Mouse (Mus musculus): ENCODE results near the gene Abcc2.

The Abcc2 gene

DNA sequence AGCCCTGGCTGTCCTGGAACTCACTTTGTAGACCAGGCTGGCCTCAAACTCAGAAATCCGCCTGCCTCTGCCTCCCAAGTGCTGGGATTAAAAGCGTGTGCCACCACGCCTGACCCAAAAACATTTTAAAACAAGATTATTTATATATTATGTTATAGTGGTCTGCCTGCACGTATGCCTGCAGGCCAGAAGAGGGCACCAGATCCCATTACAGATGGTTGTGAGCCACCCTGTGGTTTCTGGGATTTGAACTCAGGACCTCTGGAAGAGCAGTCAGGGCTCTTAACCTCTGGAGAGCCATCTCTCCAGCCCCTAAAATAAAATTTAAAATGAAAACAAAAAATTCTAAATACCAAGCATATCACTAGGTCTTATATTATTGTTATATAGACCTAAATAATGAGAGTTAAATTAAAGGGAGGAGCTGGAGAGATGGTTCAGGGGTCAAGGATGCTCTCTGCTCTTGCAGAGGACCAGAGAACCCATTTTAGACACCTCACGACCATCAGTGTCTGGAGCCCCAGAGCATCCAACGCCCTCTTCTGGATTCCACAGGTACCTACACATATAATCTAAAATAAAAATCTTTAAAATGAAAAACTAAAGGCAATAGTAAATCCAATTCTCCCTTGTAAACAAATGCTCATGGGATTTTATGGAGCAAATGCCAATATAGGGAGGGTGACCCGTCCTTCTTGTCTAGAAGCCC lies 71.0 kb downstream of the Abcc2 start:
- DNase-seq (ENCODE audit: low spot score), result no peak

DNA sequence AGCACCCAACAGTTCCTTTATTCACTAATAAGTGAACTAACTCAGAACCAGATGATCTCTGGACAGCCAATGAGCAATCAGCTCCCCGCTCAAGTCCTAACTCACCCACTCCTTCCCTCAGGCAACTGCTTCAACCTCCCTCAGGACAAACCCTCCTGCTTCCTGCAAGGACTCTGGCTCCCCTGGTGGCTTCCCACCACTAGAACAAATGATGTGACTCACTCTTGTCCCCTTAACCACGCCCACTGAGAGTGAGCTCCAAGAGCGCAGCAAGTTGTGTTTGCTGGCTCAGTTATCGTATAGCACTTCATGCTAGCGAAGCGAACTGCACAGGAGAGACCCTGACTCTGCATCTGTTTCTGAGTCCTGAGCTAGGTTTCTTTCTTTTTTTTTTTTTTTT lies 75.4 kb downstream of the Abcc2 start:
- DNase-seq (ENCODE audit: low spot score), result no peak

DNA sequence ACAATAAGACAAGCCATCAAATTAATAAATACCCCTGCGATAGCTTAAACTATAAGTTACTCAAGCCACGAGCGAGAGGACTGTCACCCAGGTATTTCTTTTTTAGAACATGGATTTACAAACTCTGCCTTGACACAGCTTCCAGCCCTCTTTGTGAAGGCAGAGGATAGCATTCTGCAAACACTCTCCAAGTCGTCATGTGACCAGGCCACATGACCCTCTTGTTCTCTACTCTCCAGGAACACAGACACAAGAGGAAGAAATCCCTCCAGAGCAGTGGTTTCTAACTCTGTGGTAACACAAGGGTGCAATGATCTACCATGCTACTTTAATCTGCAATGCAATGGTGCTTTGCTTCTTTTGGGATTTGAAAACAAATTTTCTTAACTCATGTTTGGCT lies 88.4 kb downstream of the Abcc2 start:
- no peak for DNase-seq (ENCODE audit: low spot score)

DNA sequence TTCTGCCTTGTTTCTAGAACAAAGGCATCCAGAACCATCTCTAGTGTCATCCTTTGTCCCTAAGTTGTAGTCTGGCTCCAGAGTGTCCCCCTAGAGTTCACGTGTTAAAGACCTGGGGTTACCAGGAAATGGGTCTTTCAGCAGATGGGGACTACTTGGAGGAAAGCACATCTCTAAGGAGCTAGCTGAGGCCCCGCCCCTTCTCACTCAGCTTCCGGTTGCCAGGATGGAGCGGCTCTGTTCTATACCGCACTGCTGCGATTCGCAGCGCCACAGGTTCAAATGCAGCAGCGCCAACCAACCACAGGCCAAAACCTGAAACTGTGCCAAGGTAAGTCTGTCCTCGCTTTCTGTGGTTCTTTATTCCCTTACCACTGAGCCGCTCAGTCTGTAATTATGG lies 92.4 kb downstream of the Abcc2 start:
- DNase-seq (ENCODE audit: low spot score), result no peak

DNA sequence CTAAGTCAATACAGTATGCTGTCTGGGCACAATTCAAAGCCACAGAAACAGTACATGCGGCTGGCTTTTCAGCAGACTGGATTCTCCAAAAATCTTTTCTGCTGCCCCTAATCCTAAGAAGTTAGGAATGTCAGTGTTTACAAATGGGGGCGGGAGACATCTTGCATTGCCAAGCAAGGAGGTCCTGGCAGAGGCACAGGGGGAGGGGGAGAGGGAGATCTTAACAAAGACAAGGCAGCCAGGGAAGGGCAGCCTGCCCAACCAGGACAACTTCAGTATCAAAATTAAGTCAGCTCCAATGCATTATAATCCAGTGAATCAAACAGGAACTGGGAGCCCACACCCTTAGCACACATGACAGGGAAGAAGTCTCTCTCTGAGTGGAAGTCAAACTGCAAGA lies 94.0 kb downstream of the Abcc2 start:
- peak; percentile 56 for DNase-seq (ENCODE audit: low spot score)

DNA sequence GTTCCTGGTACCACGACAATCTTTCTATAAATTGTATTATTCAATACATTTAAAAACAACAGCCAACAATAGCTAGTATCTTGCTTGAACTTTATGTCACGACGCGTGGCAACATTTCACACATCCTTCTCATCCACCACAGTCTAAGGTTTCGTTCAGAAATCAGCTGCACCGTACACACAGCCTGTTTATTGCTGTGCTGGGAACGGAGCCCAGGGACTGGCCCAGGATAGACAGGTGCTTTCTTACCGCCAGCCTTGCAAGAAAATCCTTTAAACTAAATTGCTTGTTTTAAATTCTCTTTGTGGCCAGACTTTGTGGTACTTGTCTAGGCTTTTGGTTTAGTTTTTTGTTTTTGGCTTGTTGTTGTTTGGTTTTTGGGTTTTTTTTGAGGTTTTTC lies 95.4 kb downstream of the Abcc2 start:
- DNase-seq (ENCODE audit: low spot score), result no peak

DNA sequence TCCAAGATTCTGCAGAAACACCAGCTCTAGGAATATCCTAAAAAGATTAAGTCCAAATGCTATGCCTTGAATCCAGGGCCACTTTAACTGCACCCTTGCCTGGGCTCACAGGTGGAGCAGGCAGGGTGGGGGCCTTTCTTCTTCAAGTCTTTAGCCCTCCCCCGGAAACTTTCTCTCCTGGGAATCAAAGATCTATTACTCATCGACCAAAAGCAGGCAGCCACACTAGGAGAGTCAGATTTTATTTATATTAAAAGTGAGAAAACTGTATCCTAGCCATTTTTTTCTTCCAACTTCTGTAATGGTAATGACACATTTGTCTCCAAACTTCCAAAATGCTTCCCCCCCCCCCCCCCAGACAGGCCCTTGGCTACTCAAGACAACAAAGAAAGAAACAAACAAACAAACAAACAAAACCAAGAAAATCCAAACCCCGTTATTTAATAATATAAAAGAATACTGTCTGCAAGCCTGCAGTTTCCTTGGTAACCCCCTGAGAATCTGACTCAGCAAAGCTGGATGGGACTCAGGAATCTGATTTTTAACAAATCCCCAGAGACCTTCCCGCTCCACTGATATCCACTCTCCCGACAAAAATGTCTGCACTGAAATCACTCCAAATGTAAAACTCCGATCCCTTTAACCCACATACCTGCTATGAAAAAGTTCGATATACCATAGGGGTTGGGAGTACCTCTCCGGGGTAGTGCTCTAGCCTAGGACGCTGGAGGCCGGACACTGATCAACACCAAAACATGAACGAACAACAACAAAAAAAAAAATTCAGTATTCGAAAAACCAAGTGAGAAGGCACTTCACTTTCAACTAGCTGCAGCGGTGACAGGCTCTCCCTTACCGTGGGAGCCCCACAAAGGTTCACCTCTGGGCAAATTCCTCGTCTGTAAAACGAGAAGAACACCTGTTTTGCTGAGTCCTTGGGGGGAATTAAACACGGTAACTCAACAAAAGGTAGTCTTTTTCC lies 96.4 kb downstream of the Abcc2 start:
- DNase-seq (ENCODE audit: low spot score), result peak; percentile 69

DNA sequence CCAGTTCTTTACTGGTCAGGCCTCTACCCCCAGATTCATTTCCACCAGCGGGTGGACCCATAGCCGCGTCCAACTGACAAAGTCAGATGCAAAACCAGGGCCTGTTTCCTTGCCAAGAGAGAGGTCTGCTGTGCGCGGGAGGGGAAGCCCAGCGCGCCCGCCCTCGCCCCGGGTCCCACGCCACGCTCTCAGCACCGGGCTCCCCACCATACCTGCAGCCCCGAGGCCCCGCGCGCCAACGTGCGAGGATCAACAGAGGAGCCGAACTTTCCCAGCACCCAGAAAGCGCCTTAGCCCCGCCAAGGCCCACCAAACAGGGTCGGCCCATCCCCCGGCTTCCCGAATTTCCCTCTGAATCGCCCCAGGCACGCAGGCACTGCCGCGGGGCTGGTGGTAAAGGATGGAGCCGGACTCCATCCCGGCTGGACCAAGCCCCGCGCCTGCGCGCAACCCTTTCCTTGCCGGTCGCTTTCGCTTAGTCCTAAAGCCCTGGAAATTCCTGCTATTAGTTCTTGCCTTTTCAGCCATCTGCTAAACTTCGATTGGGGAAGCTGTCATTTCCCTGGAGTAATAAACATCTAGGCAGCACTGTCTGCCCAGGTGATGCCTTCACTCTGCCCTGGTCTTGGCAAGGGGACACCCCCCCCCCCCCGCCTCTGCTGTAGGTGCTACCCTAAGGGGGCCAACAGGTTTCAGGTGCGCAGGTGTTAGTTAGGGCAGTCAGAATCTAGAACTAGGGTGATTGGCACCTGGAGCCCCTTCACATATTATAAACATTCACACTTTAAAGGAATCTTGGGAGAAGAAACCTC lies 97.6 kb downstream of the Abcc2 start:
- peak; percentile 94 for DNase-seq (ENCODE audit: low spot score)

DNA sequence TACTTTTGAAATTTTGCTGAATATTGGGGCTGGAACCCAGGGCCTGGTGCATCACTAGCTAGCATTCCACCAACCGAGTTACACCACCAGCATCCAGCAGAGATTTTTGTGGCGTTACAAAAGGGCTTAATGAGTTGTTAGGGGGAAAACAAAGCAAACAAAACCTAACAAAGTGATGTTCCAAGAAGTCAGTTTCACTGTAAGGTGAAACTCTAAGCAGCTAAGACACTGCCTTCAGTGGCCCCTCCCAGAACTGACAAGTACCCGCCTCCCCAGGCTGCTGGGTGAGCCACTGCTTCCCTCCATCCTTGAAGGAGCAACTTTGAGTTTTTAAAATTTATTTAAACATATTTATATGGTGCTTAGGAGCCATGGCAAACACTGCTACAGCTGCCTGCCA lies 98.4 kb downstream of the Abcc2 start:
- no peak for DNase-seq (ENCODE audit: low spot score)

DNA sequence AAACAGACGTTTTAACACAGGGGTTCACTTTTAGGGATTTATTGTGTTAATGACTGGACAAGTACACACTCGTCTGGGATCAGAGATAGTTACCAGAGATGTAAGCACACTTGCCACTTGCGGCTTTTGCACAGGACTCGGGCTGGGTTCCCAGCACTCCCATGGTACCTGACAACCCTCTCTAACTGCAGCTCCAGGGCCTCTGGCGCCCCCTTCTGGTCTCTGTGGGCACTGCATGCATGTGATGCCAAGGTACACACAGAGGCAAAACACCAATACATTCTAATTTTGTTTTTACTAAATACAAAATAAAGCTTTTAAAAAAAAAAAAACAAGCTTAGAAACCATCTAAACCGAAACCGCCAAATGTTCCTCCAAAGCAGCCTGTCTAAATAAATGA lies 99.6 kb downstream of the Abcc2 start:
- no peak for DNase-seq (ENCODE audit: low spot score)

DNA sequence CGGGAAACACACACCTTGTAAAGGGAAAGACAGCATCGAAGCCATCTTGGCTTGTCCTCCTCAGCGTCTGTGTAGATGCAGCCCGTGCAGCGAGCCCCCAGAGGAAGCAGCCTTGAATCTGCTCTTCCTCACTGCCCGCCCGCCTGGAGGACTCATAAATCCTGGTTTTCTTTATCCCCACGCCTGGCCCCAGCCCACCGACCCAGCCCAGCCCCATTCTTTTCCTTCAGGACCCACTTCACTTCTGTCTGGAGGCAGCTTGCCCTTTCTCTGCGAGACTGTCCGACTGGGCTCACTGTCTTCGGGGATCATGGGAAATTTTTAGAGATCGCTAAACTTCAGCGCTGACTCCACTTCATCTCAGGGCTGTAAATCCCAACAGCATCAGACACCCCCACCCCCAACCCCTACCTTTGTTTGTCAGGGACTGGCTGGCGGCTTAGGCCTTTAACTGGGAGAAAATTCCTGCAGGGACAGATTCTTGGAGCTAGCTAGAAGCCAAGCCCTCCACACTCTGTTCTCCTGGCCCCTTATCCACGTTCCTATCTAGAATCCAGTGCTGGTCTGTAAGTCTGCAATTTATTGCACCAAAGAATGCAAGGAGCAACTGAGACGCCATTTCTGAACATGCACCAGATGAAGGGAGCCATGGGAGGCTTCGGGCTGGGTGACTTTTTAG lies 101.0 kb downstream of the Abcc2 start:
- peak; percentile 77 for DNase-seq (ENCODE audit: low spot score)

DNA sequence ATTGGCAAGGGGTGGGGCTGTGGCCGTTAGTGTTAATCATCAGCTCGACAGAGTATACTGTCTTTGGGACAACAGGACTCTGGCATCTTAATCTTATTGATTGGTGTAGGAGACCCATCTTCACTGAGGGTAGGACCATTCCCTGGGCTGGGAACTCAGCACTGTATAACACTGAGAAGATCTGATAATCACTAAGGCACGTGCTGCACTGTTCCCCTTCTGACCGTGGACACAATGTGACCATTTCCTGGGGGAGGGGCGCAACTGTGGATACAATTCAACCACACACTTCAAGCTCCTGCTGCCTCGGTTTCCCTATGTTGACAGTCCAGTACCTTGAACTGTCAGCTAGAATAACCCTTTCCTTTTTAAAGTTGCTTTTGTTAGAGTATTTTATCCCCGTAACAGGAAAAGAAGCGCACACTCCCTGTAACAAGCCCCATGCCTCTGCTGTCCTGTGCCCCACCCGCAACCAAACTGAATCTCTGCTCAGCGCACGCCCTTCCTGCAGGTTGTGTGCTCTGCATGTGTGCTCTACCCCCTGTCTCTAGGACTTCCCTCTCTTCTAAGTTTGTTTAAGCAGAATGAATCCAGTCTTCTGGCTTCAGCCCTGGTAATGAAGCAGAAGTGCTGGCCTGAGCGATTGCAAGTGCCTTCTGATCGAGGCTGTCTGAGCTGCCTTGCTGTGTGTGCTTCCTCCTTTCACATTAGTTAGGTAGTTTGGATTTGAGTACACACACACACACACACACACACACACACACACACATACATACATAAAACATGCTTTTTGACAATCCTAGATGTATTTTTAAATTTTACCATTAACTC lies 102.9 kb downstream of the Abcc2 start:
- no peak for DNase-seq (ENCODE audit: low spot score)

DNA sequence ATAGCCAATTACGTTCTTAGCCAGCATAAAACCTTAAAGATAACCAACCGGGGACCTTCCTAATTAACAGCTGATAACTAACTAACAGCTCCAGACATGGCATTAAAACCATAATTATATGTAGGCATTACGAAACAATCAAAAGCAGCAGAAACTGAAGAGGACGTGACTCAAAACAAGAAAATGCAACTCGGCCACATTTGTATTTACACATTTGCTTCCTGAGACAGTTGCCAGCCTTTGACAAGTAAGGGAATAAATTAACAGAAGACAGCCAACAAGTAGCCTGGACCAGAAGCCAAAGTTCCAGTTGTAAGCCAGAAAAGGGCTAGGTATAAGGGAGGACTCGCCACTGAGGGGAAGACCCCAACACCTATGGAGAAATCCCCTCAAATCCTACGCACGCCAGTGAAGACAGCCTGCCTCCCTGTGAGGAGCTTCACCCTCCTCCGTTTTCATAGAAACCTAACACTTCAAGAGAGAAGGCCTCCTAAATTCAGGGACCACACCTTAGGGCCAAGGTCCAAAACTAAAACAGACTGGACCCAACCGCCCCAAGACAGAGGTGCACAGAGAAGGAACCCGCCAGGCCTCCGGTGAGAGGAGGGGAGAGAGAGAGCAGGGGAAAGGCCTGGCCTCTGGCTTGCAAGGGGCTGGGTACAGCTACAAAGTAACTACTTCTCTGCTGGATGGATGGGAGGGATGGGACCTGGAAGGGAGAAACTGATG lies 104.5 kb downstream of the Abcc2 start:
- DNase-seq (ENCODE audit: low spot score), result no peak

DNA sequence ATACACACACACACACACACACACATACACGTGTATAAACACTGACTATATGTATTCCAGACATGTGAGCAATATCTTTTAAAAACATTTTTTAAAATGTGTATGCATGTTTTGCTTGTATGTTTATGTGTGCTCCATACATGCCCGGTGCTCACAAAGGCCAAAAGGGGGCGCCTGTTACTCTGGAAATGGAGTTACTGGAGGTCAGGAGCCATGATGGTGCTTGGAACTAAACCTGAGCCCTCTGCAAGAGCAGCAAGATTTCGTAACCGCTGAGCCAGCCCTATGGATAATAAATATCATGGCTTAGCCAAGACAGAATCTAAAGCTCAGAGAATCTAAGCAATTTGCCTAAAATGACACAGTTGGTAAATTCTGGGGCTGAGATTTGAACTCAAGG lies 105.2 kb downstream of the Abcc2 start:
- DNase-seq (ENCODE audit: low spot score), result no peak

DNA sequence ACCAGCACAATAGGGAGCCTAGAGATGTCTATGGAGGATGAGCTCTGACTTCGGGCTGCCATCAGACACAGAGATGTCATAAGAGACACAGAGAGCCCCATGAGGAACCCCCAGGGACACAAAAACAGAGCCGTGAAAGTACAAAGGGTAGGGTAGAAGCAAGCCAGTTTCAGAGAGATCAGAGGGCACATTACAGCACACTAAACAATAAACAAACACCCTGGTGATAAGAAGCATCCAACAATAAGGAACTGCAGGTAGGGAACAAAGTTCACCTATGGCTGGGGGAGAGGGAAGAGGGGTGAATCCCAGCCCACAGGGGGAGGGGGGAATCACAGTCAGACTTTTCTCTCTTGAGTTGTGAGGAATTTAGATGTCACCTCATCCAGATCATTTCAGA lies 105.7 kb downstream of the Abcc2 start:
- no peak for DNase-seq (ENCODE audit: low spot score)
